In the genomic region with DNA sequence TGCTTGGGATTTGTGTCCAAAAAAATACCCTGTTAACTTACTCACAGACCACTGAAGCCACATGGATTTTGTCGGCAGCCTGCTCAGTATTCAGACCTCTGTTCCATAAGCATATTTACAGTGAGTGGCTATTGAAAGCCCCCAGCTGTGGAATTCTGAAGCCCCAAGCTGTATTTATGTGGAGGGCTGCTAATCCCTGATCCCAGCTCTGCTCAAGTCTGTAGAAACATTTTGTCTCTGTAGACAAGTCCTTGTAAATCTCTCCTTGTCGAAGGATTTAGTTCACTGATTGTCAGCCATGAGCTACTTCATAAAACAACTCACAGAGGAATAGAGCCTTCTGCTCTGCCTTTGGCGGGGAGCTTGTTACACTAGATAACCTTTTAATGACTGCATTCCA, we compare ENCODE assay signal across 32 mouse cellular contexts.
A peak's percentile ranks its signal among the peaks of the same experiment; 100 is the strongest.
DNase-seq lines count a peak whose midpoint lies in the region; ATAC-seq lines count a peak whose summit lies in the region.
"Had no signal": no experiment of that assay in that cellular context is flagged by ENCODE, and none has a peak within 500 bp of the region (broad histone marks: within the 10 kb centered on the region; RNA-seq: fewer than 3 reads in every experiment).

No protein-coding gene starts in this region.

- no peaks in the 10 kb centered on the region for H3K27me3 ChIP-seq in kidney, embryonic 15.5 days
- H3K27me3 ChIP-seq in lung, embryonic 15.5 days, result no peaks in the 10 kb centered on the region
- H3K27me3 ChIP-seq in midbrain, embryonic 14.5 days (ENCODE audit: control insufficient read depth, insufficient read depth, low read length), result no peaks in the 10 kb centered on the region
- H3K27me3 ChIP-seq in midbrain, embryonic 10.5 days (ENCODE audit: low read depth, poor library complexity, severe bottlenecking), result no peaks in the 10 kb centered on the region
- H3K27me3 ChIP-seq: embryonic facial prominence, embryonic 15.5 days; forebrain, embryonic 12.5 days; heart, embryonic 13.5 days; hindbrain, embryonic 15.5 days; limb, embryonic 15.5 days; liver, embryonic 13.5 days; neural tube, embryonic 13.5 days; stomach, embryonic 15.5 days had no signal

- no peaks in the 10 kb centered on the region for H3K9me3 ChIP-seq in kidney, embryonic 15.5 days (replicated peaks)
- no peaks in the 10 kb centered on the region for H3K9me3 ChIP-seq in lung, embryonic 15.5 days
- no peaks in the 10 kb centered on the region for H3K9me3 ChIP-seq in midbrain, embryonic 14.5 days (ENCODE audit: control insufficient read depth, low read length)
- H3K9me3 ChIP-seq in midbrain, embryonic 10.5 days (replicated peaks), result no peaks in the 10 kb centered on the region
- H3K9me3 ChIP-seq: embryonic facial prominence, embryonic 15.5 days; forebrain, embryonic 12.5 days; heart, embryonic 13.5 days; hindbrain, embryonic 10.5 days; hindbrain, embryonic 15.5 days; limb, embryonic 10.5 days; limb, embryonic 15.5 days; liver, embryonic 13.5 days; neural tube, embryonic 13.5 days; stomach, embryonic 15.5 days had no signal

- no peak for DNase-seq in kidney, postnatal 25 days
- DNase-seq in lung, postnatal 36 days, result no peak
- DNase-seq in midbrain, embryonic 14.5 days, result peak; percentile 13
- no peak for DNase-seq in midbrain, embryonic 10.5 days (ENCODE audit: low spot score)
- no peak for DNase-seq in thymus, postnatal 10 days (ENCODE audit: low spot score in 2 of 2)
- DNase-seq: adrenal gland, postnatal 14 days; cerebellum, adult 11-12 months; cerebellum, adult 9-11 months; embryo, embryonic 11 days; forebrain, postnatal 0 days; heart, postnatal 10 days; kidney, adult 11 months; layer of hippocampus, adult 9-11 months; liver, embryonic 13.5 days; retina, postnatal 1 day; right cerebral cortex, postnatal 14 days; thymus, postnatal 14 days had no signal

- no peak overlapping the region for H3K4me3 ChIP-seq in kidney, embryonic 15.5 days (replicated peaks)
- no peak overlapping the region for H3K4me3 ChIP-seq in lung, embryonic 15.5 days
- no peak overlapping the region for H3K4me3 ChIP-seq in midbrain, embryonic 14.5 days (replicated peaks; ENCODE audit: low read depth, low read length)
- H3K4me3 ChIP-seq in midbrain, embryonic 10.5 days, result no peak overlapping the region
- H3K4me3 ChIP-seq: embryonic facial prominence, embryonic 15.5 days; forebrain, embryonic 12.5 days; heart, embryonic 13.5 days; hindbrain, embryonic 10.5 days; hindbrain, embryonic 15.5 days; limb, embryonic 10.5 days; limb, embryonic 15.5 days; liver, embryonic 13.5 days; myocyte; neural tube, embryonic 13.5 days; stomach, embryonic 15.5 days had no signal

- WGBS in kidney, embryonic 15.5 days, result 30% methylated on average over 3 of the region's 3 CpGs
- 28% methylated on average over 3 of the region's 3 CpGs for WGBS in lung, embryonic 15.5 days
- WGBS in midbrain, embryonic 14.5 days, result 45% methylated on average over 3 of the region's 3 CpGs
- 79% methylated on average over 3 of the region's 3 CpGs for WGBS in midbrain, embryonic 10.5 days

- no peak overlapping the region for H3K9ac ChIP-seq in kidney, embryonic 15.5 days
- no peak overlapping the region for H3K9ac ChIP-seq in lung, embryonic 15.5 days
- H3K9ac ChIP-seq in midbrain, embryonic 14.5 days (replicated peaks; ENCODE audit: low read length), result no peak overlapping the region
- H3K9ac ChIP-seq: embryonic facial prominence, embryonic 15.5 days; forebrain, embryonic 12.5 days; forebrain, postnatal 0 days; heart, embryonic 13.5 days; hindbrain, embryonic 15.5 days; limb, embryonic 15.5 days; liver, embryonic 13.5 days; neural tube, embryonic 13.5 days; stomach, embryonic 15.5 days had no signal

- H3K4me1 ChIP-seq in kidney, embryonic 15.5 days, result no peaks in the 10 kb centered on the region
- no peaks in the 10 kb centered on the region for H3K4me1 ChIP-seq in lung, embryonic 15.5 days
- H3K4me1 ChIP-seq in midbrain, embryonic 14.5 days (ENCODE audit: control insufficient read depth, insufficient read depth, low read length), result 0 out of 2 replicates have a peak, but pooled peaks cover 4% of the 10 kb centered on the region
- H3K4me1 ChIP-seq in midbrain, embryonic 10.5 days, result no peaks in the 10 kb centered on the region
- H3K4me1 ChIP-seq: embryonic facial prominence, embryonic 15.5 days; forebrain, embryonic 12.5 days; heart, embryonic 13.5 days; hindbrain, embryonic 10.5 days; hindbrain, embryonic 15.5 days; limb, embryonic 10.5 days; limb, embryonic 15.5 days; liver, embryonic 13.5 days; neural tube, embryonic 13.5 days; stomach, embryonic 15.5 days had no signal

- no peak overlapping the region for H3K4me2 ChIP-seq in kidney, embryonic 15.5 days
- no peak overlapping the region for H3K4me2 ChIP-seq in lung, embryonic 15.5 days
- no peak overlapping the region for H3K4me2 ChIP-seq in midbrain, embryonic 14.5 days (ENCODE audit: low read length)
- H3K4me2 ChIP-seq: embryonic facial prominence, embryonic 15.5 days; forebrain, embryonic 12.5 days; heart, embryonic 13.5 days; hindbrain, embryonic 15.5 days; limb, embryonic 15.5 days; liver, embryonic 13.5 days; neural tube, embryonic 13.5 days; stomach, embryonic 15.5 days had no signal

- no peak overlapping the region for H3K27ac ChIP-seq in kidney, embryonic 15.5 days
- H3K27ac ChIP-seq in lung, embryonic 15.5 days, result no peak overlapping the region
- no peak overlapping the region for H3K27ac ChIP-seq in midbrain, embryonic 14.5 days (replicated peaks; ENCODE audit: low read depth, low read length)
- no peak overlapping the region for H3K27ac ChIP-seq in midbrain, embryonic 10.5 days (replicated peaks)
- H3K27ac ChIP-seq: embryonic facial prominence, embryonic 15.5 days; forebrain, embryonic 12.5 days; heart, embryonic 13.5 days; hindbrain, embryonic 10.5 days; hindbrain, embryonic 15.5 days; limb, embryonic 10.5 days; limb, embryonic 15.5 days; liver, embryonic 13.5 days; macrophage; neural tube, embryonic 13.5 days; stomach, embryonic 15.5 days had no signal

- peak; percentile 86 for ATAC-seq in kidney, embryonic 15.5 days (replicated peaks; ENCODE audit: low FRiP score)
- ATAC-seq in lung, embryonic 15.5 days (ENCODE audit: borderline replicate concordance, extremely low read depth, low FRiP score, low TSS enrichment), result peak; percentile 83; the same call in 1 of the 2 replicates
- no peak for ATAC-seq in midbrain, embryonic 14.5 days (ENCODE audit: low FRiP score, low TSS enrichment)
- ATAC-seq: CD4-positive, CD25-positive, alpha-beta regulatory T cell, adult 4 months; forebrain, postnatal 0 days; inflammation-experienced regulatory T-cells, adult 6 months had no signal

- no peaks in the 10 kb centered on the region for H3K36me3 ChIP-seq in kidney, embryonic 15.5 days
- H3K36me3 ChIP-seq in lung, embryonic 15.5 days, result no peaks in the 10 kb centered on the region
- no peaks in the 10 kb centered on the region for H3K36me3 ChIP-seq in midbrain, embryonic 14.5 days (ENCODE audit: control insufficient read depth, insufficient read depth, low read length)
- no peaks in the 10 kb centered on the region for H3K36me3 ChIP-seq in midbrain, embryonic 10.5 days
- H3K36me3 ChIP-seq: embryonic facial prominence, embryonic 15.5 days; forebrain, embryonic 12.5 days; heart, embryonic 13.5 days; hindbrain, embryonic 10.5 days; hindbrain, embryonic 15.5 days; limb, embryonic 10.5 days; limb, embryonic 15.5 days; liver, embryonic 13.5 days; neural tube, embryonic 13.5 days; stomach, embryonic 15.5 days had no signal
